ENCODE assay signal across 8 mouse cellular contexts in genomic region chr10:109765650-109766049, GRCm38 (mm10).
DNase-seq lines count a peak whose midpoint lies in the region; ATAC-seq lines count a peak whose summit lies in the region.

No protein-coding gene starts in this region.

- peak; percentile 18 for DNase-seq in gastrocnemius, adult 18-20 months (ENCODE audit: low spot score)
- DNase-seq in gastrocnemius, adult 8-10 months (ENCODE audit: low spot score in 2 of 2), result no peak
- peak; percentile 38 for DNase-seq in thymus, postnatal 4 days
- DNase-seq in thymus, postnatal 36 days, result no peak
- peak; percentile 73 for DNase-seq in embryo, embryonic 10 days (ENCODE audit: low spot score)
- peak; percentile 82 for DNase-seq in layer of hippocampus, adult 11-12 months (ENCODE audit: low spot score)
- peak; percentile 2 for DNase-seq in lung, postnatal 25 days (ENCODE audit: low spot score)

- ATAC-seq in erythroid progenitor cell, adult 5-6 weeks (replicated peaks; ENCODE audit: low FRiP score, poor library complexity, severe bottlenecking), result no peak

Comparison
In these comparisons a context has a peak if more than half of its experiments do, and no peak if none do; other contexts are left out.
1. DNase-seq: peak in gastrocnemius, adult 18-20 months (single experiment), thymus, postnatal 4 days (single experiment), embryo, embryonic 10 days (single experiment), layer of hippocampus, adult 11-12 months (single experiment) and lung, postnatal 25 days (single experiment); none in gastrocnemius, adult 8-10 months (0 of 2) and thymus, postnatal 36 days (0 of 2).